Mouse (Mus musculus) liver, adult 2 months (tissue): Measurements from ENCODE around the gene Medag.

Experiments
- CTCF ChIP-seq: fragments of 200-500 bp; IDR thresholded peaks from 2 replicates; pipeline ENCODE4 v1.5.1; 2011; ENCODE audit warnings: low read depth, low read length, control low read depth
- POLR2A ChIP-seq: fragments of 200-500 bp; IDR thresholded peaks from 2 replicates; pipeline ENCODE4 v1.6.1; 2011; ENCODE audit warnings: low read length, control low read depth; ENCODE audit not compliant: insufficient read depth; ENCODE audit errors: extremely low read depth

GRCm38 (mm10) chr5:149372018-149372417 lies 39.5 kb upstream of the Medag start:
- TF ChIP-seq POLR2A (no peak), CTCF (no peak)
